Comparison of ENCODE assay signal across 20 mouse cellular contexts in genomic region chr9:43947490-43948150, GRCm38 (mm10).
DNase-seq lines count a peak whose midpoint lies in the region; ATAC-seq and TF ChIP-seq lines count a peak whose summit lies in the region.
"Had no signal": no experiment of that assay in that cellular context is flagged by ENCODE, and none has a peak within 500 bp of the region (broad histone marks: within the 10 kb centered on the region; RNA-seq: fewer than 3 reads in every experiment).

No protein-coding gene starts in this region.

- no peak overlapping the region for H3K4me3 ChIP-seq in kidney, postnatal 0 days (replicated peaks; ENCODE audit: low read depth, low read length)
- H3K4me3 ChIP-seq in embryonic facial prominence, embryonic 15.5 days (replicated peaks) = no peak overlapping the region
- no peak overlapping the region for H3K4me3 ChIP-seq in limb, embryonic 14.5 days (replicated peaks; ENCODE audit: low read length)
- no peak overlapping the region for H3K4me3 ChIP-seq in neural tube, embryonic 15.5 days (replicated peaks)
- H3K4me3 ChIP-seq: embryonic facial prominence, embryonic 12.5 days; heart, embryonic 10.5 days; lung, embryonic 15.5 days had no signal

- 10% methylated on average over 11 of the region's 11 CpGs for WGBS in kidney, postnatal 0 days
- WGBS in embryonic facial prominence, embryonic 15.5 days = 19% methylated on average over 11 of the region's 11 CpGs
- 34% methylated on average over 11 of the region's 11 CpGs for WGBS in limb, embryonic 14.5 days
- WGBS in neural tube, embryonic 15.5 days = 10% methylated on average over 9 of the region's 11 CpGs

- H3K36me3 ChIP-seq in kidney, postnatal 0 days (ENCODE audit: insufficient read depth, low read length) = no peaks in the 10 kb centered on the region
- no peaks in the 10 kb centered on the region for H3K36me3 ChIP-seq in embryonic facial prominence, embryonic 15.5 days
- H3K36me3 ChIP-seq in limb, embryonic 14.5 days (ENCODE audit: control insufficient read depth, insufficient read depth, low read length) = no peaks in the 10 kb centered on the region
- H3K36me3 ChIP-seq in neural tube, embryonic 15.5 days = no peaks in the 10 kb centered on the region
- H3K36me3 ChIP-seq: embryonic facial prominence, embryonic 12.5 days; G1E; heart, embryonic 10.5 days; lung, embryonic 15.5 days had no signal

- no peak overlapping the region for H3K27ac ChIP-seq in kidney, postnatal 0 days
- H3K27ac ChIP-seq in embryonic facial prominence, embryonic 15.5 days (replicated peaks) = no peak overlapping the region
- H3K27ac ChIP-seq in limb, embryonic 14.5 days (replicated peaks; ENCODE audit: low read depth, low read length) = no peak overlapping the region
- H3K27ac ChIP-seq in neural tube, embryonic 15.5 days (replicated peaks) = peak overlapping the region; percentile 58; the same call in 1 of the 2 replicates
- H3K27ac ChIP-seq: embryonic facial prominence, embryonic 12.5 days; heart, embryonic 10.5 days; lung, embryonic 15.5 days; stomach, postnatal 0 days had no signal

- intact Hi-C loops in heart, postnatal 10 days (cut with DNase I) = no loop called here

- no peak overlapping the region for H3K9ac ChIP-seq in kidney, postnatal 0 days (ENCODE audit: low read depth, low read length)
- H3K9ac ChIP-seq in embryonic facial prominence, embryonic 15.5 days = no peak overlapping the region
- no peak overlapping the region for H3K9ac ChIP-seq in limb, embryonic 14.5 days (ENCODE audit: low read depth, low read length, severe bottlenecking)
- H3K9ac ChIP-seq in neural tube, embryonic 15.5 days (replicated peaks) = no peak overlapping the region
- H3K9ac ChIP-seq: embryonic facial prominence, embryonic 12.5 days; lung, embryonic 15.5 days had no signal

- no peak for TF ChIP-seq POLR2A in limb, embryonic 14.5 days (IDR thresholded peaks at IDR 0.05; ENCODE audit: borderline replicate concordance, extremely low read depth, insufficient read depth, insufficient read length)

- H3K4me2 ChIP-seq in kidney, postnatal 0 days (ENCODE audit: low read length) = no peak overlapping the region
- no peak overlapping the region for H3K4me2 ChIP-seq in embryonic facial prominence, embryonic 15.5 days (replicated peaks)
- H3K4me2 ChIP-seq in limb, embryonic 14.5 days (replicated peaks; ENCODE audit: low read depth, low read length, severe bottlenecking) = no peak overlapping the region
- no peak overlapping the region for H3K4me2 ChIP-seq in neural tube, embryonic 15.5 days
- H3K4me2 ChIP-seq: embryonic facial prominence, embryonic 12.5 days; lung, embryonic 15.5 days had no signal

- TF ChIP-seq CTCF in kidney, postnatal 0 days (IDR thresholded peaks at IDR 0.05; ENCODE audit: low read depth) = no peak

- peak; percentile 22 for DNase-seq in kidney, postnatal 0 days (ENCODE audit: low spot score)
- DNase-seq in kidney, adult 9 months = no peak
- DNase-seq in limb, embryonic 14.5 days (ENCODE audit: low spot score) = peak; percentile 29
- no peak for DNase-seq in lung, postnatal 10 days
- DNase-seq in thymus, postnatal 0 days (ENCODE audit: low spot score) = no peak
- no peak for DNase-seq in heart, postnatal 10 days
- DNase-seq: adrenal gland, postnatal 36 days; cerebellum, adult 11 months; gastrocnemius, postnatal 10 days; heart, postnatal 4 days; kidney, adult 2 months; spleen, adult 18-20 months had no signal

- ATAC-seq in kidney, postnatal 0 days (replicated peaks; ENCODE audit: low FRiP score, low read depth) = no peak
- peak; percentile 29; the same call in 1 of the 2 replicates for ATAC-seq in embryonic facial prominence, embryonic 15.5 days (ENCODE audit: insufficient number of reproducible peaks, low FRiP score, low TSS enrichment, low read depth)
- ATAC-seq in limb, embryonic 14.5 days (ENCODE audit: low FRiP score, low read depth) = peak; percentile 80
- 0 out of 2 replicates have a peak, but pooled peaks have one; percentile 17 for ATAC-seq in neural tube, embryonic 15.5 days (ENCODE audit: low FRiP score)
- ATAC-seq: forebrain, embryonic 16.5 days had no signal

- no peaks in the 10 kb centered on the region for H3K27me3 ChIP-seq in kidney, postnatal 0 days (ENCODE audit: insufficient read depth, low read length)
- H3K27me3 ChIP-seq in embryonic facial prominence, embryonic 15.5 days = no peaks in the 10 kb centered on the region
- H3K27me3 ChIP-seq in limb, embryonic 14.5 days (ENCODE audit: control insufficient read depth, insufficient read depth, low read length) = no peaks in the 10 kb centered on the region
- no peaks in the 10 kb centered on the region for H3K27me3 ChIP-seq in neural tube, embryonic 15.5 days (replicated peaks)
- H3K27me3 ChIP-seq: embryonic facial prominence, embryonic 12.5 days; lung, embryonic 15.5 days had no signal

- no peaks in the 10 kb centered on the region for H3K4me1 ChIP-seq in kidney, postnatal 0 days (replicated peaks; ENCODE audit: insufficient read depth, low read length)
- H3K4me1 ChIP-seq in embryonic facial prominence, embryonic 15.5 days = 0 out of 2 replicates have a peak, but pooled peaks cover 8% of the 10 kb centered on the region
- H3K4me1 ChIP-seq in limb, embryonic 14.5 days (ENCODE audit: control insufficient read depth, insufficient read depth, low read length) = no peaks in the 10 kb centered on the region
- H3K4me1 ChIP-seq in neural tube, embryonic 15.5 days = peaks cover 30% of the 10 kb centered on the region
- H3K4me1 ChIP-seq: lung, embryonic 15.5 days had no signal

- H3K9me3 ChIP-seq in kidney, postnatal 0 days (replicated peaks; ENCODE audit: low read length) = no peaks in the 10 kb centered on the region
- no peaks in the 10 kb centered on the region for H3K9me3 ChIP-seq in embryonic facial prominence, embryonic 15.5 days (replicated peaks)
- H3K9me3 ChIP-seq in limb, embryonic 14.5 days (ENCODE audit: control insufficient read depth, low read length) = no peaks in the 10 kb centered on the region
- no peaks in the 10 kb centered on the region for H3K9me3 ChIP-seq in neural tube, embryonic 15.5 days (replicated peaks)
- H3K9me3 ChIP-seq: embryonic facial prominence, embryonic 12.5 days; heart, embryonic 10.5 days; lung, embryonic 15.5 days had no signal

Comparison
In these comparisons a context has a peak if more than half of its experiments do, and no peak if none do; other contexts are left out.
1. DNase-seq: peak in kidney, postnatal 0 days (single experiment) and limb, embryonic 14.5 days (single experiment); none in kidney, adult 9 months (single experiment), lung, postnatal 10 days (single experiment), thymus, postnatal 0 days (single experiment) and heart, postnatal 10 days (0 of 2).